Mouse (Mus musculus) adrenal gland, postnatal 36 days (tissue): ENCODE data around the gene Sox6. TPM values are rescaled to one million over a fixed set of nuclear protein-coding genes. Genes with fewer than 3 reads are reported as not detected.

ENCODE experiments used
- DNase-seq, 2 experiments: peaks; one replicate each; pipeline ENCODE4 v3.0.0; 2021; ENCODE audit warnings: mixed read lengths in 1 of 2
- total RNA-seq, 2 experiments: library from RNA; stranded (reverse); gene quantifications; 2 replicates each; pipeline ENCODE4 v1.2.3; 2021

Gene Sox6
- total RNA-seq, 2 experiments from 2014 or later = 11.5 to 15.7 TPM

DNA sequence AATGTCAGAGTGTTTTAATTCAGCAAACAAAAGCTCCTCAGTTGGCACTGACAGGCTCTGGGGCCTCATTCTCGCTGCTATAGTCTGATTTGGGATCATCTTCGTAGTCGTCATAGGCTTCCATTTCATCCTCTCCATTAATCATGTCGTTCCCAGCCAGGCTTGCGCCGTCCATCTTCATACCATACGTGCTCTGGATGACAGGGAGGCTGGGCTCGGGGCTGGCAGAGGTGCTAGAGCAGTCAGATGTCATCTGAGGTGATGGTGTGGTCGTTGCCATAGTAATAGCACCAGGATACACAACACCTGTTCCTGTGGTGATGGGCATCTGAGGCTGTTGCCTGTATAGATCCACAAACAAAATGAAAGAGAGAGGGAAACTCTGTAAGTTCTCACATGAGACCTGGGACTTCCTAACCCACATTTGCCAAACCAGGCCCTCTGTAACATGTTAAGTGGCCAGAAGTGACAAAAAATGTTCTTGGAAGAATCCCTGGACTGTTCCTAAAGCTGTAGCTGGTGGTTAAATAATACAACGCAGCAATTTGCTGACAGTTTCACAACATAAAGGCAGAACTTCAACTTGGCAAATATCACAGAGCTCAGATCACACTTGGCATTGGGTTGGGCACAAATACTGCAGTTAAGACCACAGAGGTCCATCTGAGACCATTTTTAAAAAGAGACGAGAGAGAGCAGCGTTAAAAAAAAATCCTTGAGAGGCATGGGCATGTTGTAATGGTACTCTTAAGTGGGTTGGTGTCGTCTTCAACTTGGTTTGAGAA is 561.5 kb downstream of the Sox6 start:
- DNase-seq = no peak

- DNase-seq = no peak
These were observed 563.4 kb downstream of the Sox6 start for GRCm38 (mm10) chr7:115475176-115475575.

- DNase-seq = no peak
These were observed 564.5 kb downstream of the Sox6 start for GRCm38 (mm10) chr7:115474115-115474514.

- no peak for DNase-seq
These were observed 565.7 kb downstream of the Sox6 start for GRCm38 (mm10) chr7:115472850-115473249.

DNA sequence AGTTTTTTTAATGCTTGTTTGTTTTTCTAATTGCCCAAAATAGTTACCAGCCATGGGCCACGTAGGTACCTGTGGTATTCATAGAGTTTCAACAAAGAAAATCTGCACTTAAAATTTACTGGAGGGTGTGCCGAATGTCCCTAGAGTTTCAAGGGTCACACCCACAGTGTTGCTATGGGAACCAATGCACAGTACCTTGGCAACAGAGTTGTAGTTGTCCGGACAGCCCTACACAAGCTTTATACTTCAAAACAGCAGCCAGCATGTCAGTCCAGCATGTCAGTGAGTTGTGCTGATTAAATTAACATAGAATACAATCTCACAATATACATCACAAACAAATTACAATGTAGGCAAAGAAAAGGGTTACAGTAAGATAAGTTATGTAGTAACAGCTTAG is 567.1 kb downstream of the Sox6 start:
- DNase-seq = no peak

- no peak for DNase-seq
These were observed 571.8 kb downstream of the Sox6 start for GRCm38 (mm10) chr7:115466811-115467210.

DNA sequence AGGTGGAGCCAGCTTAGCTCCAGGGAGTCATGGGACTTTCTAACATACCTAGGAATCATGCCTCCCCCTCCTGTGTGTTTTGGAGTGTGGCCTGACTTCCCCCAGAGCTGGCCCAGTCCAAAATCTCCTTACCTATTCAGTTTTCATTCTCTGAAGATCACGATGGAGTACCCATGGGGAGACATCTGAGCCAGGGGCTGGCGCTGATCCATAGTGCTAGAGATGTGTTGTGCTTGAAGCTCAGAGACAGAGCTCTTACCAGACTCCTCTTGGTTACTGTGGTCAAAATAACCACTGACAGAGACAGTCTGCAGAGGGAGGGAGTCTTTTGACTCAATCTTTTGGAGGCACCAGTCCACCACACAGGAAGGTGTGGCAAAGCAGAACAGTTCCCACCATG is 575.2 kb downstream of the Sox6 start:
- no peak for DNase-seq

- no peak for DNase-seq
These were observed 576.3 kb downstream of the Sox6 start for GRCm38 (mm10) chr7:115462276-115462675.

- DNase-seq = no peak
These were observed 583.6 kb downstream of the Sox6 start for GRCm38 (mm10) chr7:115454988-115455387.

DNA sequence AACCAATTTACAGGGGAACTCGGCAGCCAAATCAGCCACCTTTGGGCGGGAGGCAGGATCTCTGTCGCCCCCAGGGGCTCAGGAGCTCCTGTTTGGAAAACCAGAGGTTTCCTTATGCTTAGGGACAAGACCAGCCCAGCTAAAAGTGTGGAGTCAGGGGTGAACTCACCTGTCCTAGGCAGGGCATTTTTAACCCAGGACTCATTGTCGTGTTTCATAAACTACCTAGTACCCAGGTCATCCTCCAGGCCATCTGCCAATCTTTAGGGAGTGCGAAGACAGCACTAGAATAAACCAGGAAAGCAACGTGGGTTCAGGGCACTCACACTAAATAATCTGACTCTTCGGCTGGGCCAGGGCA is 584.9 kb downstream of the Sox6 start:
- no peak for DNase-seq

GRCm38 (mm10) chr7:115453042-115453712 is 585.4 kb downstream of the Sox6 start:
- peak; percentile 25 to 52 for DNase-seq

DNA sequence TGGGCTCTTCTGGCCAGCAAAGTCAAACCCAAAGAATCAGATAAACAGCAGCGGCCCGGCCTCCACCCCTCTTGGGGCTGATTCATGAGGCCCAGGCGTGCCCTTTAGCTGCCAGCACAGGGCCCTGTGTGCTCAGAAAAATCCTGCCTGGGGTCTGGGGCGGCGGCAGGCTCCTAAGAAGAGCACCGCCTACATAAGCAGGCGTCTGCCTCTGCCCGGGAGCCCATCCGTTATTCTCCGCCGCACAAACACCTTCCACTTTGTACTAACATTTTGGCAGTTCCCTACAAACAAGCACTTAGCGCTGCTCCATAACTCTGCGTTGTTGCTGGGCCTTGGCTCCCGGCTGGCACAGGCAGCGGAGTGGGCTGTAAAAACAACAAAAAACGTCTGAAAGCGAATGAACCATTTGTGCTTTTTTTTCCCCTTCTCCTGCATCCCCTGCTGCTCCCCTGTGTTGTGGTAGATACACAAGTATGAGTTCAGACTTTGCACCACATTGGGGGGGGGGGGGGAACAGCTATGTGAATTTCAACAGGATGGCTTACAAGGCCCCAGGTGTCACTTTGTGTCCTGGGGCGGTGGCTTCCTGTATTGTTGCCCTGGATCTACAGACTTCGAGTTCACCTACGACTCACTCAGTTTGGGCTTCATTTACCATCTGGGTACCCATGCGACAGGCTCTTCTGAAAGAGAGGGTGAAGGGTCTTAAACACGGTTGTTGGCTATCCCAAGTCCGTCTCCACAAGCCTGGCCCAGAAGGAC is 588.0 kb downstream of the Sox6 start:
- DNase-seq = no peak

GRCm38 (mm10) chr7:115448403-115449025 is 590.1 kb downstream of the Sox6 start:
- peak in 1 of 2 experiments; percentile 4 for DNase-seq

- DNase-seq = no peak
These were observed 591.5 kb downstream of the Sox6 start for GRCm38 (mm10) chr7:115447091-115447490.

DNA sequence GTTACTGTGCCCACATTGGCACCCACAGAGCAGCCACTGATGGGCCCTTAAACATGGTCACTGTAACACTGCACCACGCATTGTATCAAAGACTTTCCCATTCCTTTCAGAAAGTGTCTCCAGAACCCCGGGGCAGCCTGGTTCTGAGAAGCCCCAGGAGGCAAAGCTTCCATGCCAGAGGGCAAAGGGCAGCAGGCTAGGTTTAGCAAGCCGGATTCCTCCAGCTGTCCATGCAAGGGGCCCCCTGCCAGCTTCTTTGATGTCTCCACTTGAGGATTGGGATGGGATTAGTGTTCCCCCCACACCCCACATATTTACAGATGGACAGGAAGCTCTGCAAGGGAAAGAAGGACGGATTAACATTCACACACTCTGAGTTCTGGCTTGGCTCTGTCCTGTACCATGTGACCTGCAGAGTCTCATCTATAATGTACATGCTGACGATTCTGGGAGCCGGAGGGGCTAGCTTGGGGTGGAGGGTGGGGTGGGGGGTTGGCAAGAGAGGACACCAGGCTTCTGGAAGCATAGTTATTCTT is 592.0 kb downstream of the Sox6 start:
- DNase-seq = peak in 1 of 2 experiments; percentile 10

DNA sequence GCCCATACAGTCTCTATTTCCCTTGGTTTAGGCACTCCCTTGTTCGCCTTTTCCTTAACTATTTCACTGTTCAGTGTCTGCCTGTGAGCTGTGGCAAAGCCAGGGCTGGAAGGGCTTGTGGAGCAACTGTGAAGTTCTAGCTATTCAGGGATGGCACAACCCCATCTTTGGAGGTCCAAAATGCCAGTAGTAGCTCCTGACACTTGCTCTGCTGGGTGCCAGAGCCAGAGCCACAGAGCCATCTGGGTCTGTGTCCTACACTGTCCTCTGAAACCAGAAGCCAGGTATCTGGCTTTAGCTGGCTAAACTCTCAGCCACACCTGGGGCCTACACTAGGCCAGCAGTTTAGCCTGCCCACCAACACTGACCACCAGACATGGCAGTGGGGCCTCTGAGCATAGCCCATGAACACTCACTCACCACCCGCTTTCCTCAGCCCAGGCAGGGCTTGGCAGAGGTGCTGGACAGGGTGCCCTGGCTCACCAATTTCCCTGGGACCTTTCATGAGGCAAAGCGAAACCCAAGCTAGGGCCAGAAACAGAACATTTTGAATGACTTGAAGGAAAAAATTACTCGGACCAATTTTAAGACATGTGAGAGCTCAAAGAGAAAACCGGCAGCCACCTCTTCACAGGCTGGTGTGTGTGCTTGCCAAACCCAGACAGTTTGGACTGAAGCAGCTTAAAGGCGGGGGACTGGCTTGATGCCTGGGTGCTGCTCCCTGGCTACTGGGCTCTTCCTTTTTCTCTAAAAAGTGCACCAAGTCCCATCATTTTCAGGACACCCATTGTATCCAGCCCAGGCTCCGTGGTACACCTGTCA is 612.2 kb downstream of the Sox6 start:
- no peak for DNase-seq

- no peak for DNase-seq
These were observed 615.8 kb downstream of the Sox6 start for GRCm38 (mm10) chr7:115422828-115423227.

DNA sequence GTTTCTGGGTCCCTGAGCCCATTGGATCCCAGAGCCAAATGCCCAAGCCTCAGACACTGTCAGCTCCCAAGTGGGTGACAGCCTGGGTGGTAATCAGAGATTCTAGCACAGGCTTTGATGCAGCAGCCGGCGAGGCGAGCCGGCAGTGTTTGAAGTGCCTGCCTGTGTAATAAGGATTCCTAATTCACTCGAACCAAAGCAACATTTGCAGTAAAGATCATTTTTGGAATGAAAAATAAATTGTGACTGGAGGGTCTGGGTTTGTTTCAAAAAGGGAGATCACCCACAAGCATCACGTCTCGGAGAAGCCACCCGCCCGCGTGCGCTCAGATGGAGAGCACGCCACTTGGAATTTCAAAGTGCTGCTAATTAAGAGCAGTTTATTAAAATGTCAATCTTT is 617.6 kb downstream of the Sox6 start:
- DNase-seq = no peak
